10 mouse cellular contexts compared by ENCODE assay signal in the genomic region with DNA sequence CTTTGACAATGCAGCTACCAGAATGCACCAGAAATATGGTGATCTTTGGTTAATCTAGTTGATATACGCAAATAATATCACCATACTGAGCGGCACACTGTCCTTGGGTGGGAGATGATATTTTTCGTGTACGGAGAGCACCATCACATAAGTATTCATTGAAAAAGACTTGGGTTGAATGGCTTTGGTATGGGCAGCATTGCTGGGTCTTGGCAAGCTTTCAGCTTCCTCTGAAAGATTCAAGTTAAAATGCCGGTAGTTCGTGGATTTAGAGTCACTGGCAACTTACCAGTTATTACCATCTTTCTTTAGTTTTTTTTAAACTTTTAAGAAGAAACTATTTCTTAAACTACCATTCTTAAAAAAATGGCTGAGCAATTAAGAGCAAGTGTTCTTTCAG.
"Had no signal": no experiment of that assay in that cellular context is flagged by ENCODE, and none has a peak within 500 bp of the region (broad histone marks: within the 10 kb centered on the region; RNA-seq: fewer than 3 reads in every experiment).

No protein-coding gene starts in this region.

- DNase-seq: kidney, adult 8-10 months; liver, embryonic 13.5 days; liver, postnatal 0 days; right cerebral cortex, postnatal 14 days; thymus, postnatal 4 days had no signal

- H3K4me1 ChIP-seq: liver, embryonic 13.5 days; megakaryocyte, embryonic 14.5 days had no signal

- H3K36me3 ChIP-seq: liver, embryonic 13.5 days had no signal

- H3K27me3 ChIP-seq: liver, embryonic 13.5 days; megakaryocyte, embryonic 14.5 days had no signal

- H3K9ac ChIP-seq: liver, embryonic 13.5 days; liver, postnatal 0 days had no signal

- H3K4me3 ChIP-seq: left cerebral cortex, adult 2 months; liver, embryonic 13.5 days; megakaryocyte, embryonic 14.5 days had no signal

- ATAC-seq: intestine, postnatal 0 days; liver, postnatal 0 days had no signal

- H3K4me2 ChIP-seq: liver, embryonic 13.5 days; midbrain, embryonic 11.5 days had no signal

- H3K9me3 ChIP-seq: liver, embryonic 13.5 days; megakaryocyte, embryonic 14.5 days had no signal

- H3K27ac ChIP-seq: left cerebral cortex, adult 2 months; liver, embryonic 13.5 days; macrophage had no signal
